Mouse (Mus musculus): ENCODE data around the gene Hoxa13. TPM values are rescaled to one million over a fixed set of nuclear protein-coding genes. Genes with fewer than 3 reads are reported as not detected.

Gene Hoxa13
- polyA plus RNA-seq, 1 experiment from 2014 or later = not detected

DNA sequence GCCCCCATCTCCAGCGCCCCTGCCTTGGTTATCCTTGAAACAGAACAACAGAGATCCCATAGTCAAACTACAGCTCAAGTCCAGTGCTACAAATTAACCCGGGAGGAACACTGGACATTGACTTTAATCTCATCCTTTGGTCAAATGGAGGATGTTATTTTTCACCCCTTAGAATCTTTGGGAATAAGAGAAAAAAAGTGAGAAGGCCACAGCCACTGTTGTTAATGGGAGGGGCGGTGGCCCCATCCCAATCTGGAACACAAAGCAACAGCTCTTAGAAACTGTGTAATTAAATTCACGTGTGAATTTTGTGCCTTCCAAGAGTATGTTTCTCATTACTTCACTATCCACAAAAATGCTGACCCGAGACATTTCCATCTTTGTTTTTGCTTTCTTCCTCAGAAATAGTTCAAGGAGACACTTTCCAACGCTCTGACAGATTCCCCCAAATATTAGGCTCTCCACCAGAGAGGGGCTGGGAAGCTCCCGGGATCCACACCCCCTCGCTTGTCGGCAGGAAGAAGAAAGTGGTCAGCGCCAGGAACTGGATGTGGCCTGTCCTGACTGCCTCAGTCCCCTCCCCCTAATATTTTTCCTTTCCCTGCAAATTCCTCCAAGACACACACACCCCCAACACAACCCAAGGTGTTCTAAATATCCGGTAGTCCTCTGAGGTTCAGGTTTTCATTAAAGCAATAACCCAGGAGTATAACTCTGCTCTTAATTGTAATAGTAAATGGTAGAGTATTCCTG, 33.0 kb downstream of the Hoxa13 start:
- H3K27ac ChIP-seq = no peak overlapping the region
- ATAC-seq (ENCODE audit: low FRiP score) (no peak), DNase-seq (ENCODE audit: low spot score) (no peak)
- no peak overlapping the region for H3K4me3 ChIP-seq (replicated peaks; ENCODE audit: low read length)
- H3K27me3 ChIP-seq (ENCODE audit: control insufficient read depth, insufficient read depth, low read length) = peaks cover 97% of the 10 kb centered on the region
- 5% methylated on average over 11 of the region's 11 CpGs for WGBS
- no peak overlapping the region for H3K9ac ChIP-seq
- no peak overlapping the region for H3K4me2 ChIP-seq (replicated peaks)
- no peaks in the 10 kb centered on the region for H3K36me3 ChIP-seq (replicated peaks; ENCODE audit: control insufficient read depth, insufficient read depth)
- H3K9me3 ChIP-seq (ENCODE audit: control insufficient read depth, low read length) = no peaks in the 10 kb centered on the region
- no peaks in the 10 kb centered on the region for H3K4me1 ChIP-seq (replicated peaks; ENCODE audit: control insufficient read depth, insufficient read depth, low read length)

DNA sequence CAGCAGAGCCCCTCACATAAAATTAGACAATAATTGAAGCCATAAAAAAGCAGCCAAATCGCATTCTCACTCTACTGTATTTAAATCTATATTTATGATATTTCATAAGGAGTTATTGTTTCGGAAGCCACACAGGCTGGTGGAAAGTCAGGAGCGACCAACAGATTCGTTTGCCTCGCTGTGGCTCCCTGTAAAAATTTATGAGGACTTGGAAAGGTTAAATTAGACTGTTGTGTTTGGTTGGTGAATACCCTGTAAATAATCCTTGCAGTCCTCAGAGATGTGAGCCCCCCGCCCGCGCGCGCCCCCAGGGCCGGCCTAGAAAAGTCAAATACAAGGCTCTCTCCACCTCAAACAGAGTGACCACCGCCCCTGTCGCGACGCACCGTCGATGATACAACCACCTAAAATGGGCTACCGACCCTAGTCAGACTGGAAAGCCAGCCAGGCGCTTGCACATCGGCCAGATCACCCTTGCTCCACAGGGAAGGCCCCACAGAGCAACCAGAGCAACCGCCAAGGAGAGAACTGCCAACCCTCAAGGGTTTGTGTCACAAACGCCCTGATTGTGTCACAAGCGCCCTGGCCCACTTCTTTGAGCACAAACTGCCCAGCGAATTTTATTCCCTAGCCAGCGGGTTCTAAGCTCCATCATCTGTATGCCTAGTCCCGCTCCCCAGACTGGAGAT, 34.0 kb downstream of the Hoxa13 start:
- ATAC-seq (ENCODE audit: low FRiP score) (no peak), DNase-seq (ENCODE audit: low spot score) (no peak)
- no peak overlapping the region for H3K4me2 ChIP-seq (replicated peaks)
- no peak overlapping the region for H3K9ac ChIP-seq
- H3K4me3 ChIP-seq (replicated peaks; ENCODE audit: low read length) = no peak overlapping the region
- H3K27ac ChIP-seq = no peak overlapping the region
- H3K9me3 ChIP-seq (ENCODE audit: control insufficient read depth, low read length) = no peaks in the 10 kb centered on the region
- WGBS = 2% methylated on average over 26 of the region's 26 CpGs
- peaks cover 97% of the 10 kb centered on the region for H3K27me3 ChIP-seq (ENCODE audit: control insufficient read depth, insufficient read depth, low read length)
- H3K4me1 ChIP-seq (replicated peaks; ENCODE audit: control insufficient read depth, insufficient read depth, low read length) = no peaks in the 10 kb centered on the region
- H3K36me3 ChIP-seq (replicated peaks; ENCODE audit: control insufficient read depth, insufficient read depth) = no peaks in the 10 kb centered on the region

DNA sequence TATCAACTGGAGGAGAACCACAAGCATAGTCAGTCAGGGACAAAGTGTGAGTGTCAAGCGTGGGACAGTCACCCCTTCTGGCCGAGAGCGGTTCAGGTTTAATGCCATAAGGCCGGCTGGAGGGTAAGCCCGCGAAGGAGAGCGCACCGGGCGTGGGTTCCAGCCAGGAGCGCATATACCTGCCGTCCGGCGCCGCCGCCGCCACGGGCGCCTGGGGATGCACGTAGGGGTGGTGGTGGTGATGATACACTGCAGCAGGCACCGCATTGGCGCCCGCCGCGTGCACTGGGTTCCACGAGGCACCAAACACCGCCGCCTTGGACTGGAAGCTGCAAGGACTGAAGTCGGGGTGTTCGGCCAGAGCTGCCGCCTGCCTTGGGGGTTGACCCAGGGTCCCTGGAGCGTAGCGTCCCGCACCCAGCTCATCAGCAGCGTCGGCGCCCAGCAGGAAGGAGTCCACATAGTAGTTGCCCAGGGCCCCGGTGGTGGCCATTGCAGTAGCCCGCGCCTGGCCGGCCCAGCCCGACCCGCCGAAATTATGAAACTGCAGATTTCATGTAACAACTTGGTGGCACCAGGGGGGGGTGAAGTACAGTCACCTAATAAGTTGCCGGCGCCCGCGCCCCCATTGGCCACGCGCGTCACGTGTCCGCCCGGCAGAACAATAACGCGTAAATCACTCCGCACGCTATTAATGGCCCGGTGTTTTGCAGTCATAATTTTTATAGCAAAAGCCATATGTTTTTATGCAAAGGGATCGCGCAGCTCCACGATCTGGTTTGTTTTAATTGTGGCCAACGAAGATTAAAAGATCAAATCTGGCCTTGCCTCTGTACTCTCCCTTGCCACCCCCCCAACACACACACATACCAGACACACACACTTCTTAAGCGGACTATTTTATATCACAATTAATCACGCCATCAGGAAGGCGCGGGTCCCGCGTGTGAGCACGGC, 34.8 kb downstream of the Hoxa13 start:
- no peak for DNase-seq (ENCODE audit: low spot score)
- WGBS = 3% methylated on average over 66 of the region's 69 CpGs
- no peak for ATAC-seq (ENCODE audit: low FRiP score)
- no peaks in the 10 kb centered on the region for H3K36me3 ChIP-seq (replicated peaks; ENCODE audit: control insufficient read depth, insufficient read depth)
- peaks cover 99% of the 10 kb centered on the region for H3K27me3 ChIP-seq (ENCODE audit: control insufficient read depth, insufficient read depth, low read length)
- no peak overlapping the region for H3K27ac ChIP-seq
- 0 out of 2 replicates have a peak, but pooled peaks cover 4% of the 10 kb centered on the region for H3K4me1 ChIP-seq (replicated peaks; ENCODE audit: control insufficient read depth, insufficient read depth, low read length)
- H3K4me2 ChIP-seq (replicated peaks) = no peak overlapping the region
- no peak overlapping the region for H3K9ac ChIP-seq
- H3K9me3 ChIP-seq (ENCODE audit: control insufficient read depth, low read length) = no peaks in the 10 kb centered on the region
- no peak overlapping the region for H3K4me3 ChIP-seq (replicated peaks; ENCODE audit: low read length)

DNA sequence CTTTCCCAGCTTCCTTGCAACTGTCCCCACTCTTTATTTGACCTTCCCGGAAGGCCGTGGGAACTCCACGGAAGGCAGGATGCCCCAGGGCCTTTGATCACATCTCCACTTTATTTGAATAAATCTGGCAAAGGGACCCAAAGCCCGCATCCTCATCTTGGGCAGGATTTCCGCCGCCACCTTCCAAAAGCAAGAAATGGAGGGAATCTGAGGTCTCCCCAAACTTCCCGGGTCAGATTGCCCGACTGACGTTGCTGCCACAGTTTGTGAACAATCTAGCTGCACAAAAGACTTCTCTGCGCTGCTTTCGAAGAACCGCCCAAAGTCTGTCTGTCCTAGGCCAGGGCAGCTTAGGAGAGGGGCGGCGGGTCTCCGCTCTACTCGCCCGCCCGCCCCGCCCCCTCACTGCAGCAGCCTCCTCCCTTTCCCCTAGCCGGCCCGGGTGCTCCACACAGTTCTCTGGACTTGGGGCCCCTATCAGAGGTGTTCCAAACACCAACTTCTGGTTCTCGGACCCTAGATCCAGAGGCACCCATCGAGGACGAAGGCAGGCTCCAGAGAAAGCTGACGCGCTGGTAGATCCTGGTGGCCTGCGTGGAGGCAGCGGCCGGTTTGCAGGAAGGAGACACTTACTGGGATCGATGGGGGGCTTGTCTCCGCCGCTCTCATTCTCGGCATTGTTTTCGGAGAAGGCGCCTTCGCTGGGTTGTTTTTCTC, 35.6 kb downstream of the Hoxa13 start:
- ATAC-seq (ENCODE audit: low FRiP score) = no peak
- Histone ChIP-seq H3K9ac (no peak overlapping the region), H3K4me3 (replicated peaks; ENCODE audit: low read length) (no peak overlapping the region)

DNA sequence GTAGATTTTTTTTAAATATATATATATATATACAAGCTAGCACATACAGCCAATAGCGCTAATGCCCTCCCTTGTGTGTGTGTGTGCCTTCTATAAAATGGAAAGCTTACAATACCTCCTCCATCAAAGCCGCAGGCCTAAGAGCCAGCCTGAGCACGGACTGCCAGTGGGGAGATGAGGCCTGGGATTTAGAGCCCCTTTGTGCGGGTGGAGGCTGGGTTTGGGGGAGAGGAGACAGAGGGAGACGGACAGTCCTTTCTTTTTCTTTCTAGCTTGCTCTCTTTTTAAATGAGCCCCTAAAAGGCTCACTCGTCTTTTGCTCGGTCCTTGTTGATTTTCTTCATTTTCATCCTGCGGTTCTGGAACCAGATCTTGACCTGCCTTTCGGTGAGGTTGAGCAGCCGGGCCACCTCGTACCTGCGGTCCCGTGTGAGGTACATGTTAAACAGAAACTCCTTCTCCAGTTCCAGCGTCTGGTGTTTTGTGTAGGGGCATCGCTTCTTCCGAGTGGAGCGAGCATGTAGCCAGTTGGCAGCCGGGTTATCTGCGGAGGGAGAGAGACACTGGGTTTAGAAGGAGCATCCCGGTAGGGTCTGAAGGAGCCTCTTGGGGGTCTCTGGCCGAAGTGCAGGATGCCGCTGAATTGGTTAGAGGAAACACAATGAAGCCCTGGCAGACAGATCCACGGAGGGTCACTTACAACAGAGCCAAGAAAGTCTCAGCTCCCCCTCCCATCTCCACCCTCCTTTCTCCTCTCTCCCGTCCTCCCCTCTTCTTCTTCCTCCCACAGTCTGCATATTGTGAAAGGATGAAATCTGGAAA, 36.5 kb downstream of the Hoxa13 start:
- H3K9ac ChIP-seq = no peak overlapping the region
- no peak overlapping the region for H3K4me2 ChIP-seq (replicated peaks)

More for the DNA sequence above, 35.6 kb downstream of the Hoxa13 start:
- H3K27ac ChIP-seq = no peak overlapping the region
- H3K4me1 ChIP-seq (replicated peaks; ENCODE audit: control insufficient read depth, insufficient read depth, low read length) = 0 out of 2 replicates have a peak, but pooled peaks cover 4% of the 10 kb centered on the region
- no peaks in the 10 kb centered on the region for H3K36me3 ChIP-seq (replicated peaks; ENCODE audit: control insufficient read depth, insufficient read depth)
- no peak overlapping the region for H3K4me2 ChIP-seq (replicated peaks)
- peaks cover 99% of the 10 kb centered on the region for H3K27me3 ChIP-seq (ENCODE audit: control insufficient read depth, insufficient read depth, low read length)
- no peak for DNase-seq (ENCODE audit: low spot score)
- no peaks in the 10 kb centered on the region for H3K9me3 ChIP-seq (ENCODE audit: control insufficient read depth, low read length)
- WGBS = under 1% methylated on average over 36 of the region's 36 CpGs

DNA sequence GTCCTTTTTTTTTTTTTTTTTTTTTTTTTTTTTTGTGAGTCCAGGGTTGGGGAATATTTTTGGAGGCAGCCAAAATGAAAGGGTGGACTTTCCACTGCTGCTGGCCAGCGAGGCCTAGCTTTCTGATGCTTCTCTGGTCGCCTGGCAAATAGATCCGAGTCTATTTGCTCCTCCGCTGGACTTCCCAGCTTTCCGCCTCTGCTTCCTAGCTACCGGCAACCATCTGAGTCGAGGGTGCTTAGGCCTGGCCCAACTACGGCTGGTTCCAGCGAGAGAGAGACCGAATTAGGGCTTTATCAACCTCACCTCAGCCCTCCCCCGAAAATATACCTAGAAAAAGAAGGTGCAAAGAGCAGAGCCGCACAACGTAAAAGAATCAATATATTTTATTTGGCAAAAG, 38.0 kb downstream of the Hoxa13 start:
- Histone ChIP-seq H3K27ac (no peak overlapping the region), H3K4me3 (replicated peaks; ENCODE audit: low read length) (no peak overlapping the region), H3K9ac (no peak overlapping the region), H3K36me3 (replicated peaks; ENCODE audit: control insufficient read depth, insufficient read depth) (no peaks in the 10 kb centered on the region), H3K4me1 (replicated peaks; ENCODE audit: control insufficient read depth, insufficient read depth, low read length) (0 out of 2 replicates have a peak, but pooled peaks cover 4% of the 10 kb centered on the region), H3K4me2 (replicated peaks) (no peak overlapping the region), H3K9me3 (ENCODE audit: control insufficient read depth, low read length) (no peaks in the 10 kb centered on the region), H3K27me3 (ENCODE audit: control insufficient read depth, insufficient read depth, low read length) (peaks cover 100% of the 10 kb centered on the region)
- DNase-seq (ENCODE audit: low spot score) = no peak
- WGBS = 10% methylated on average over 13 of the region's 13 CpGs
- no peak for ATAC-seq (ENCODE audit: low FRiP score)

More for the DNA sequence above, 36.5 kb downstream of the Hoxa13 start:
- DNase-seq (ENCODE audit: low spot score) (no peak), ATAC-seq (ENCODE audit: low FRiP score) (no peak)
- Histone ChIP-seq H3K9me3 (ENCODE audit: control insufficient read depth, low read length) (no peaks in the 10 kb centered on the region), H3K4me1 (replicated peaks; ENCODE audit: control insufficient read depth, insufficient read depth, low read length) (0 out of 2 replicates have a peak, but pooled peaks cover 4% of the 10 kb centered on the region), H3K27me3 (ENCODE audit: control insufficient read depth, insufficient read depth, low read length) (peaks cover 99% of the 10 kb centered on the region), H3K27ac (no peak overlapping the region), H3K4me3 (replicated peaks; ENCODE audit: low read length) (no peak overlapping the region), H3K36me3 (replicated peaks; ENCODE audit: control insufficient read depth, insufficient read depth) (no peaks in the 10 kb centered on the region)
- WGBS = 1% methylated on average over 24 of the region's 24 CpGs

DNA sequence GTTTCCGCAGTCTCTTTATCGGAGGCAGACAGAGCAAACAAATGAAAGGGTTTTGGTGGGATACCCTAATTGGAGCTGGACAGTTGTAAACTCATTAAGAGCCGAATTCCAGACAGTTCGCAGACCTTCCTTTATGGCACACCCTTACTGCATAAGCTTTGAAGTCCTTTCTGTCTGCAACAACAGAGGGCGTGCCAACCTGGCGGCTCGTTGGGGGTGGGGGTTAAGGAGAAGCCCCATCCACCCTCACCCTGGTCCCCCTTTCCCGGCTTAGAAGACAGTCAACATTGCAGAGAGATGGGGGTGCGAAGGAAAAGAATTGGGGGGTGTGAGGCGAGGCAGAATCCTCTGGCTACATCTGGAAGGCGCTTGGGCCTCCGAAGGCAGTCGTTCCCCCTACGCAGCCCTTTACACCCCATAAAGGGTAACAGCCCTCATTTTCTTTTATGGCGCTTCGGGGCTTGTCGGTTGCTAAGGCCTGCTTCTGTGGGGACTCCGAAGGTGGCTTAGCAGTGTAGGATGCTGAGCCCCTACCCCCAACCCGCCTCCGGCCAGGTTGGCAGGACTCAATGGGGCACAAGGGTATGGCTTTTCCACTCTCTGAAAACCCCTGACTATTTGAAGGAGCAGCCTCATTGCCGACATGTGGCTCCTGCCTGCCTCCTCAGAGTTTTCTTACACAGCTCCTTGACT, 38.5 kb downstream of the Hoxa13 start:
- Histone ChIP-seq H3K4me3 (replicated peaks; ENCODE audit: low read length) (0 out of 2 replicates have a peak overlapping the region, but pooled peaks have one; percentile 37), H3K4me1 (replicated peaks; ENCODE audit: control insufficient read depth, insufficient read depth, low read length) (0 out of 2 replicates have a peak, but pooled peaks cover 4% of the 10 kb centered on the region), H3K27me3 (ENCODE audit: control insufficient read depth, insufficient read depth, low read length) (peaks cover 100% of the 10 kb centered on the region), H3K36me3 (replicated peaks; ENCODE audit: control insufficient read depth, insufficient read depth) (no peaks in the 10 kb centered on the region), H3K27ac (no peak overlapping the region), H3K9me3 (ENCODE audit: control insufficient read depth, low read length) (no peaks in the 10 kb centered on the region), H3K9ac (no peak overlapping the region), H3K4me2 (replicated peaks) (peak overlapping the region; percentile 63)
- DNase-seq (ENCODE audit: low spot score) (no peak), ATAC-seq (ENCODE audit: low FRiP score) (peak; percentile 3; the same call in 1 of the 2 replicates)
- WGBS = 5% methylated on average over 21 of the region's 21 CpGs

Data from hindbrain, embryonic 14.5 days (tissue).